Mouse (Mus musculus) forebrain, embryonic 14.5 days (tissue): ENCODE measurements at regions not wholly inside any gene's neighbourhood (a gene's known extent, or its start where the extent isn't known, plus 50 kb on each side); places are given as distances from the start of the nearest gene placed in this dataset.

ENCODE experiments used
- ATAC-seq: fragments of 200-750 bp; cut with Nextera tagmentation; 2 replicates; pipeline ENCODE4 v1.8.0; 2017; ENCODE audit warnings: mild to moderate bottlenecking, moderate library complexity
- DNase-seq: peaks from one replicate; pipeline ENCODE4 v3.0.0-alpha.2; 2015; ENCODE audit warnings: low spot score
- H3K27ac ChIP-seq: fragments of 300-500 bp; sonication (generic); 2 replicates; pipeline ENCODE4 v1.5.1; 2014; ENCODE audit warnings: low read depth, mild to moderate bottlenecking, control low read depth, low read length, moderate library complexity
- H3K27me3 ChIP-seq: fragments of 300-500 bp; sonication (generic); replicated peaks from 2 replicates; pipeline ENCODE4 v1.6.1; 2014; ENCODE audit warnings: low read length, control low read depth, mixed read lengths; ENCODE audit not compliant: control insufficient read depth, insufficient read depth
- H3K36me3 ChIP-seq: fragments of 300-500 bp; sonication (generic); 2 replicates; pipeline ENCODE4 v1.6.1; 2014; ENCODE audit warnings: low read length, control low read depth; ENCODE audit not compliant: control insufficient read depth, insufficient read depth
- H3K4me1 ChIP-seq: fragments of 300-500 bp; sonication (generic); 2 replicates; pipeline ENCODE4 v1.6.1; 2014; ENCODE audit warnings: antibody characterized with exemption, low read length, control low read depth; ENCODE audit not compliant: control insufficient read depth, insufficient read depth
- H3K4me2 ChIP-seq: fragments of 300-500 bp; sonication (generic); 2 replicates; pipeline ENCODE4 v1.6.1; 2014; ENCODE audit warnings: mild to moderate bottlenecking, control low read depth, low read length
- H3K4me3 ChIP-seq: fragments of 300-500 bp; sonication (generic); 2 replicates; pipeline ENCODE4 v1.5.1; 2014; ENCODE audit warnings: low read depth, low read length, control low read depth
- H3K9ac ChIP-seq: fragments of 300-500 bp; sonication (generic); 2 replicates; pipeline ENCODE4 v1.6.1; 2014; ENCODE audit warnings: mild to moderate bottlenecking, low read length, control low read depth, moderate library complexity
- H3K9me3 ChIP-seq: fragments of 300-500 bp; sonication (generic); replicated peaks from 2 replicates; pipeline ENCODE4 v1.6.1; 2016; ENCODE audit warnings: low read length, control low read depth, mixed read lengths; ENCODE audit not compliant: control insufficient read depth
- WGBS: fragments of 180-500 bp; shearing (Covaris S2); extraction: QIAGEN DNeasy Blood & Tissue Kit; methylation state at CpG from one replicate; pipeline ENCODE4 v1.1.7; 2014; 5-methylcytosine and 5-hydroxymethylcytosine counted together

DNA sequence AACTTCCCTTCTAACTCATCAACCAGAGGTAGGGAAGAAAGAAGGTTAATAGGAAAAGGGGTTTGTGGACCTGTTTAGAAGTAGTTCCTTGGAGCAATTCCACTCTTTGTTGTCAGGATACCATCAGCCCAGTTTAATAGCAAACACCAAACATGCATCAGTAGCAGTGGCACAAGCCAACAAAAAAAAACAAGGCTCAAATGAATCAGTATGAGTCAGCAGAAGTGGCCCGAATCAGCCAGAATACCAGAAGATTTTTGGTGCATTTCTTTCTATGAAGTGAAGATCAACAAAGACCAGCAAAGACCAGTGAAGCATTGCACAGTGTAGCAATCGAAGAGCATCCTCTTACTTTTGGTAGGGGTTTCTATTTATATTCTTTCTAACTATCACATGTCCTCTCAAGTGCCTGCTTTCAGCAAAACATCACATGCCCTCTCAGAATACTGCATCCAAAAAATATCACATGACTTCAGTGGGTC lies 52.9 kb upstream of the Gm10944 start:
- DNase-seq (no peak), ATAC-seq (no peak)
- Histone ChIP-seq H3K4me1 (no peaks in the 10 kb centered on the region), H3K4me3 (no peak overlapping the region), H3K36me3 (no peaks in the 10 kb centered on the region), H3K27me3 (no peaks in the 10 kb centered on the region), H3K4me2 (no peak overlapping the region), H3K9ac (no peak overlapping the region), H3K9me3 (no peaks in the 10 kb centered on the region), H3K27ac (no peak overlapping the region)
- 91% methylated on average over 2 of the region's 2 CpGs for WGBS

GRCm38 (mm10) chr10:10614976-10615762 lies 57.1 kb upstream of the Rab32 start:
- Histone ChIP-seq H3K4me2 (no peak overlapping the region), H3K27me3 (no peaks in the 10 kb centered on the region), H3K9ac (no peak overlapping the region), H3K27ac (no peak overlapping the region), H3K9me3 (no peaks in the 10 kb centered on the region), H3K4me3 (no peak overlapping the region), H3K36me3 (no peaks in the 10 kb centered on the region), H3K4me1 (no peaks in the 10 kb centered on the region)
- ATAC-seq = no peak
- no peak for DNase-seq
- WGBS = 68% methylated on average over 12 of the region's 12 CpGs

- no peak overlapping the region for H3K4me3 ChIP-seq
- no peak overlapping the region for H3K9ac ChIP-seq
- DNase-seq (no peak), ATAC-seq (no peak)
- H3K36me3 ChIP-seq = no peaks in the 10 kb centered on the region
- WGBS = 93% methylated on average over 3 of the region's 3 CpGs
- no peaks in the 10 kb centered on the region for H3K27me3 ChIP-seq
- no peak overlapping the region for H3K4me2 ChIP-seq
- H3K27ac ChIP-seq = no peak overlapping the region
- no peaks in the 10 kb centered on the region for H3K9me3 ChIP-seq
- H3K4me1 ChIP-seq = no peaks in the 10 kb centered on the region
Measured at GRCm38 (mm10) chr10:10610561-10611345, 52.7 kb upstream of the Rab32 start.

GRCm38 (mm10) chr10:10608626-10609168 lies 50.6 kb upstream of the Rab32 start:
- no peak overlapping the region for H3K9ac ChIP-seq
- no peak overlapping the region for H3K4me3 ChIP-seq
- ATAC-seq = no peak
- peak; percentile 13 for DNase-seq
- no peak overlapping the region for H3K27ac ChIP-seq
- 96% methylated on average over 1 of the region's 1 CpGs for WGBS
- no peaks in the 10 kb centered on the region for H3K9me3 ChIP-seq
- no peak overlapping the region for H3K4me2 ChIP-seq
- no peaks in the 10 kb centered on the region for H3K27me3 ChIP-seq
- no peaks in the 10 kb centered on the region for H3K36me3 ChIP-seq
- no peaks in the 10 kb centered on the region for H3K4me1 ChIP-seq
